Mouse (Mus musculus) kidney, adult 8-10 months (tissue): ENCODE data around the gene Srsf3.
"Not testable (repeated sequence)": the region's sequence is repeated elsewhere in the genome, so short reads cannot be mapped to it uniquely, and the experiment has no call there.

Source experiments
- DNase-seq, 2 experiments: peaks; one replicate each; pipeline ENCODE4 v3.0.0; 2022

The Srsf3 gene

DNA sequence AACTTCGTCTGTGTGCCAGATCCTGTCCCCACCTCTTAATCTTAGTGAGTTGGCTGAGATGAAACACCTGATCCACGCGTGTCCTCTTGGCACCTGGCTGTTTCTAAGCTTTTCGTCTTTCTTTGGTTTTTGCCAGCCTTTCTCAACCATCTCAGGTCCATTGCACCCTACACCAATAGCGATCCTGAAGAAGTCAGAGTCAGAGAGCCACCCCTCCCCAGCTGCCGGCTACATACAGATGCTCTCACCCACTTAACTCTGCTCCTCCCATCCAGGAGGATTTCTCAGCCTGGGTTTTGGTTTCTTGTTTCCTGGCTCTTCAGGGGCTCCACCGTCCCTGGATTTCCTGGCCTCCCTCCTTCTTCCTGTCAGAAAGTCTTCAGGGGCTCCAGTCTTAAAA lies 13.0 kb upstream of the Srsf3 start:
- no peak for DNase-seq

DNA sequence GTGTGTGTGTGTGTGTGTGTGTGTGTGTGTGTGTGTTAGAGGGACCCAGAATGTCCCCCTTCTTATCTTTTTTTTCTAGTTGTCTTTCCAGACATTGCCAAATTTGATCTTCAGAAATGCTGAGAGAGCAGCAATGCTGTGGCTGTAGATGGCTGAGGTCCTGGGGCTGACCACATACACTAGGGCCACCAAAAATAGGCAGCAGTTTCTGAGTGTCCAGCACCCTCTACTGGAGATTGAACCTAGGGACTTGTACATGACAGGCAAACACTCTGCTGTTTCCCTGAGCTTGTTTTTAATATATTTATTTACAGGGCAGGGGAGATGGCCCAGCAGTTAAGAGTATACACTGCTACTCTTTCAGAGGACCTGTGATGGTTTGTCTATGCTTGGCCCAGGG lies 12.0 kb upstream of the Srsf3 start:
- DNase-seq: no peak

DNA sequence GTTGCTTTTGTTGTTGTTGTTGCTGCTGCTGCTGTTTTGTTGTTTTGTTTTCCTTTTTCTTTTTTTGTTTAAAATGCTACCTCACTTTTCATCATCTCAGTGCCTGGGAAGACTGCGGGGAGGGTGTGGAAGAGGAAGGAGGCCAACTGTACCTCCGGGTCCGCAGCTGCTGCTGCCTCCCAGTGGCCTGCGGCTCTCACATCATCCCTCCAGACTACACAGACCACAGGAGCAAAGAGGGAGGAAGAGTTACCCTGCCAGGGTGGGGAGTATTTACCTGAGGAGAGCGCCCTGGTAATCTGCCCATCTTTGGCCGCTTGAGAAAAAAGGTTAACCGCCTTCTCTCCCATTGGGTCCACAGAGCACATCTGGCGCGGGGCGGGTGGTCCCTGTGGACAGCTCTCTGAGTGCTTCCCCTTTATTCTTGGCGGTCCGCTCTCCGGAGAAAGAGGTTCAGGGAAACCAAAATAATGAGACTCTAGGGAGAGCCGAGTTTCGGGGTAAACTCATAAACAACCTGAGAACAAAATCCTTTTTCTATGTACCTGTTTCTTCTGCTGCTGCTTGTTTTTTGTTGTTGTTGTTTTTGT lies 10.1 kb upstream of the Srsf3 start:
- no peak for DNase-seq

DNA sequence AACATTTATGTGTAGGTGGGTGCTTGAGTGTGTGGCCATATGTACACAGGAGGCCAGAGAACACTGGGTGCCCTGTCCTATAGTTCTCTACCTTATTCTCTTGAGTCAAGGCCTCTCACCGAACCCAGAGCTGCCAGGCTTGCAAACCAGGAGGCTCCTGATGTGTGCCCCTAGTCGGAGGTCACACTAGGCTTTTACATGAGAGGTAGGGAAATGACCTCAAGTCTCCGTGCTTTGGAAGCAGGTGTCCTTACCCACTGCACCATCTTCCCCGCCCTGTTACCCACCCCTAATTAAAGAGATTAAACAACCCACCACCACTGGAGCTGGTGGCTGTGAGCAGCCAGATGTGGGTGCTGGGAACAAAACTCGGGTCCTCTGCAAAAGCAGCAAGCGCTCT lies 9.1 kb upstream of the Srsf3 start:
- DNase-seq: no peak

DNA sequence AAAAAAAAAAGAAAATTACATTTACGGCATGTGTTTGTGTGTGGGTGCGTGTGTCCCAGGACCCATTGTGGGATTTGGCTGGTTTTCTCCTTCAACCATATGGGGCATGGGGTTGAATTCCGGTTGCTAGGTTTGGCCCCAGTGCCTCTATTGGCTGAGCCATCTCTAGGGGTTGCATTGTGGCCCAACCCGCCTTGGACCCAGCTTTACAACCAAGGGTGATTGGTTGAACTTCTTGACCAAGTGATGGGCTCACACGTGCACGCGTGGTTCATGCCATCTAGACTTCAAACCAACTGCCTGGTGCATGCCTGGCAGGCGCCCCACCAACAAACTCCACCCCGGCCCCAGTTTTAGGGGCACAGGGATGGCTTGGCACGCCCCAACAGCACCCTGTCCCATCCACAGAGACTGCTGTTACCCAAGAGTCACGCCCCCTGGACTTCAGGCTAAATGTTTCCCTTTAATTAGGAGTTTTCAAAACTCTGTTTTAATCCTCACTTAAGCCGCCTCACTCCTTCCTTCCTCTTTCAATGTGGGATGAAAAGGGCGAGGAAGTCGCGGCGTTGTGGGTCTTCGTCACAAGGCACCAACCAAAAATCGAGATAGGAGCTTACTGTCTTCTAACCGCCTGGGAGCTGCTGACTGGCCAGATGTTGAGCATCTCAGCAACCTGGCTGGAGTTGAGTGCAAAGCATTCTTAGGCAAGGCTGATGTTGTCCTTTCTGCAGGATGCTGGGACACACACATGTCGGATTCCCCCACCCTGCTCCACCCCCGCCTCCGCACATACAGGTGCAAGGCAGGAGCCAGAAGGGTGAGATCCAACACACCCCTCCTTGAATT lies 8.2 kb upstream of the Srsf3 start:
- no peak for DNase-seq

DNA sequence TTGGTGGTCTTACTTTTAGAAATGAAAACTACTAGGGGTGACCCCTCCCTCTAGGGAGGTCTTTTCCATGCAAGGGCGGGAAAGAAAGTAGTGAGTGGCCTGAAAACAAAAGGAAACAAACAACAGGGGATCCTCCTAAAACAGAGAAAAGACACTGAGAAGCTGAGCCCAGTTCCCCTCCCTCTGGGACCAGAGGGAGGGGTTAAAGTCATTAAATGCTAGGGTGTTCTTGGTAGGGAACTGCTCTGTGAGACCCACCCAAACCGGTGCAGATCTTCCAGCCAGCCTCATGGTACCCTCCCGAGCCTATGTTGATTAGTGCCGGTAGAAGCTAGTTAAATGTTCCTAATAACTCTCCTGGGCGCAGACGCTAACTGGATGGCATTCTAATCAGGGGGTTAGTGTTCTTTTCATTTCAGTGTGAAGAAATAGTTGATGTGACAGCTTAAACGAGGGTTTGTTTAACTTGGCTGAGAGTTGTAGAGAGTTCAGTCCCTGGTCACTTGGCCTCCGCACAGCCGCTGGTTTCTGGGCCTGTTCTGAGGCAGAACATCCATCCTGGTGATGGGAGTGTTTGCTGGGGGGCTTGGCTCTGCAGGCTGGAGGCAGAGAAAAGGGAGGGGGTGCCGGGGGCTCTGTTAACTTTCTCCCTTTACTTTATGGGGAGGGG lies 7.4 kb upstream of the Srsf3 start:
- DNase-seq: peak in 1 of 2 experiments; percentile 33

DNA sequence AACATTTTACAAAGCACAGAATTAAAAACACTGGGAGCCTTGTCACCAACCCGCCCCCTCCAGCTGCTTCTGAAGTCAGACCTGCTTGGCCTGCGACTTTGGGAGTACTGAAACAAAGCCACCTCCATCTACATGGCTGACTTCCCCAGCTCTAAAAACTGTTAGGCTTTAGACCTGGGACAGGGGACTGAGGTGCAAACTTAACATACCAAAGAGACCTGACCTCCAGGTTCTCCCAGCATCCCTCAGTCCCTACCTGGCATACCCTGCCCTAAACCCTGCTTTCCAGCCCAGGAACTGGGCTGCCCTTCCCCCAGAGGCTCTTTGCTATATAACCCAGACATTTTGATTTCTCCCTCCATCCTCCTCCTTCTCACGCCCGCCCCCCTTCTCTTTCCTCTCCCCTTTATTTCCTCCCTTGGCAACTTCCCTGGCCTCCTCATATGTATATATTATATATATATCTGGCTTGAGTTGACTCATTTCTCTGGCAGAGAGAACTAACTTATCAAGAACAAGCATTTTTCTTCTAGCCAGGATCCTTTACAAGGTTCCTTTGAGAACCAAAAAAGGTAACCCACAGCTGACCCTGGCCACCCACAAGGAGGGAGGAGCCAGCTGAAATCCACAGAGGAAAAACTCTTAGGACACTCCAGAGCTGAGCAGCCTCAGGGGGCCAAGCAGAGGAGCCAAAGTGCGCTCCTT lies 5.6 kb upstream of the Srsf3 start:
- no peak for DNase-seq

DNA sequence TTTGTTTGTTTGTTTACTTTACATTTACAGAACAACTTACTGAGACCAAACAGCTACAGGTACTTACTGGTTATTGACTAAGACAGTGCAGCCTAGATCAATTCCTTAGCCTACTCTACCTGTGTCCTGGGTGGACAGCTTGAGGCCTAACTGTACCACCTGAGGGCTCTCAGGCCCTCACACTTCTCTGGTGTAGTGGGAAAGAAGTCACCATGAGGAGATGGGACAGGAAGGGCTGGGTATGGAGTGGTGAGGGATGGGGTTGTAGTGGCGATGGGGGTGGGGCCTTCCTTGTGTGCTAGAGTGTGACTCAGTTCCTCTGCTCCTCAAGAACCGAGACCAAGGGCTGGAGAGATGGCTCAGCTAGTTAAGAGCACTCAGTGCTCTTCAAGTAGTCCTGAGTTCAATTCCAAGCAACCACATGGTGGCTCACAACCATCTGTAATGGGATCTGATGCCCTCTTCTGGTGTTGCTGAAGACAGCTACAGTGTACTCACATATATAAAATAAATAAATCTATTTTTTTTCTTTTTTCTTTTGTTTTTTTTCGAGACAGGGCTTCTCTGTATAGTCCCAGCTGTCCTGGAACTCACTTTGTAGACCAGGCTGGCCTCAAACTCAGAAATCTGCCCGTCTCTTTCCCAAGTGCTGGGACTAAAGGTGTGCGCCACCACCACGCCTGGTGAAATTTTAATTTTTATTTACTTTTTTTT lies 1.9 kb upstream of the Srsf3 start:
- no peak for DNase-seq

DNA sequence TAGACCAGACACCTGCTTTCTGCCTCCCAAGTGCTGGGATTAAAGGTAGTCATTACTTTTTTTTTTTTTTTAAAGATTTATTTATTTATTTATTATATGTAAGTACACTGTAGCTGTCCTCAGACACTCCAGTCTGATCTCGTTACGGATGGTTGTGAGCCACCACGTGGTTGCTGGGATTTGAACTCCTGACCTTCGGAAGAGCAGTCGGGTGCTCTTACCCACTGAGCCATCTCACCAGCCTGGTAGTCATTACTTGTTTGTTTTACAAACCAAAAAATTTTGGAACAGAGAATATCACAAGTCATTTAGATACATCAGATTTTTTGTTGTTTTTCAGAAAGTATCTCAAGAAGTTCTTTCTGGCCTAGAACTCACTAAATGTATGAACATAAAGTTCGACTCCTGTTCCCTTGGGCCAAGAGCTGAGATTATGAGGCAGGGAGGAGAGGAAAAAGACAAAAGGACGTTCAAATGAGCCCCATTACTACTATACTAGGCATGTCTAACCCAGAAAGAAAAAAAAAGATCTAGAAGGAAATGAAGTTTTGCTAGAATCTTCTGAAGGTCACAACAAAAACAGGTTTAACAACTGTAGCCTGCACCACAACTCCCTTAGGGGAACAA lies 1.2 kb upstream of the Srsf3 start:
- DNase-seq: not testable (repeated sequence)

DNA sequence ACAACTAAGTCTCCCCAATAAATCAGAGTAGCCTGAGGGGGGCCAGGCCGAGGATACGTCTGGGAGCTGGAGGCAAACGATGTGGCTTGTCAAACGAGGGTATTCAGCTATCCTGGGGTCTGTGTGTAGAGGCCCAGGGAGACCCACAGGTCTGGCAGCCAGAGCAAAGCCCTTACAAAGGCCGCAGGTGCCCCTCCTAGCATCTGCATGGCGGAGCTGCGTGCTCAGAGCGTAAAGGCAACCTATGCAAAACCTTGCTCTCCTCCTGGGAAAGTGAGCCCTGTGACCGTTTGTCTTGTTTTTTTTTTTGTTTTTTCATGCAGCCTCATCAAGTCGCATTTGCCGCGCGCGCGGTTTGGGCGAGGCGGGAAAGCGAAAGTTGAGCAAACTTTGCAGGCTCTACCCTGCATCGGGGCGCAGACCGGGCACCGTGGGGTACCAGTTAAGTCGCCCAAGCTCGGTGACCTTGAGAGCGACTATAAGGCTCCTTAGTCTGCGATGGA lies 606 bp upstream of the Srsf3 start:
- DNase-seq: peak; percentile 32 to 40

DNA sequence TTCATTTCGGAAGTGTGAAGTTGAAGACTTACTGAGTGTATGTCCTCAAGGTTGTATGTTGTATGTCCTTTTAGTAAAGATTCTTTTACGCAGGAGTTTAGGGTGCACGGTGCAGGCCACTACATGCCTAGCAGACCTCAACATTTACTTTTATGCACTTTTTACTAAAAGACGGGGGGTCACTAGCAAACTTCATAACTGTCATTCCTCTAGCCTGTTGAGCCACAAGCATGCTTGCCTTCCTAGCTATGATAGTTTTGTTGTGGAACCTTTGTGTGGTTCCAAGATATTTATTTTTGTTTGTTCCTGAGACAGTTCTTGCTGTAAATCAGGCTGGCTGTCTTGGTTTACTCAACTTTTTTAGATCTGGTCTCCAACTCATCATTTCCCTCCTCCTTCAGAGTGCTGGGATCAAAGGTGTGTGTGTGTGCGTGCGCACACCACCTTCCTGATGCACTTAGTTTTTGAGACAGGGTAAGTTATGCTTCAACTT lies 1.2 kb downstream of the Srsf3 start:
- peak; percentile 35 to 39 for DNase-seq

DNA sequence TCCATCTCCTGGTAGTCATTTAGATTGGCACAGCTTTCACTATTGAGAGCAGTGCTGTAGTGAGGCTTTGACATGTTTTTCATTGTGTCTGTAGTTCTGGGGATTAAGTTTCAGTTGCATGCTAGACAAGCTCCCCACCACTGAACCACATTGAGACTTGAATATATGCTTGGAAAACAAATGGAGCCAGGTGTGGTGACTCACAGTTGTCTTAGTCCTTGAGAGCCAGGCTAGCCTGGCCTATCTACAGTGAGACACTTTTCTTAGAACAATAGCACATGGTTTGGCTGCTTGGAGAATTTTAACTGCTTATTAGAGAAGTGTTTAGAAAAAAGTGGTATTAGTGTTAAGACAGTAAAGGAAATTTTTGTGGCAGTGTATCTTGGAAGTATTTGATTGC lies 1.8 kb downstream of the Srsf3 start:
- no peak for DNase-seq

DNA sequence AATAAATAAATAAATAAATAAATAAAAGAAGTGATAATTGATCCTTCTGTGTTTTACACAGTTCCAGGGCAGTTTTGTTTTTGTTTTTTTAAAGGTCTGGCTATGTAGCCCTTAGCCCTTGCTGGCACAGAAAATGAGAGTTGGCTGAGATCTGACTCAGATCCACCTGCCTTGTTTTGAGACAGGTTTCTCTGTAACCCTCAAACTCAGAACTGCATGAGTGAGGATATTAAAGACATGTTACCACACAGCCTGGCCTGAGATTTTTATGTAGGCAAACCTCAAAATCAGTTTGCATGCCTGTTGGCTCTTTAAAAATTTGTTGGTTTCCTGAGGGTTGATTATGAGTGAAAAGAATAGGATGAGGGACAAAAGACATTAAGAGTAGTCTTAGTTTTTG lies 3.1 kb downstream of the Srsf3 start:
- no peak for DNase-seq

DNA sequence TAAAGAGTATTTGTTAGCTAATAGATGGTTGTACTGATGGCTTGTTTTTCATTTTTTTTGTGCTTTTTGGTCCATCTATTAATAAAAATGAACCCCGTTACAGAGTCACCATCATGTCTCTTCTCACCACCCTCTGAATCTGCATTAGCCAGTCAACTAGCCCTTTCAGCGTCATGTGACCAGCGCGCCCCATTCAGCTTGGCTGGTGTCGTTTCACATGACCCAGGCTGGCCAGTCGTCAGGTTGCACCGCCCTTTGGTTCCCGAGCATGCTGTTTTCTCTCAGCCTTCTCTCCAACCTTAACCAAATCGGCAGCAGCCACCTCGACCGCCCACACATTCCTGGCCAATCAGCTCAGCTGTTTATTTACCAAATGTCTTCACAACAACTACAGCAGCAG lies 6.9 kb downstream of the Srsf3 start:
- peak in 1 of 2 experiments; percentile 41 for DNase-seq

DNA sequence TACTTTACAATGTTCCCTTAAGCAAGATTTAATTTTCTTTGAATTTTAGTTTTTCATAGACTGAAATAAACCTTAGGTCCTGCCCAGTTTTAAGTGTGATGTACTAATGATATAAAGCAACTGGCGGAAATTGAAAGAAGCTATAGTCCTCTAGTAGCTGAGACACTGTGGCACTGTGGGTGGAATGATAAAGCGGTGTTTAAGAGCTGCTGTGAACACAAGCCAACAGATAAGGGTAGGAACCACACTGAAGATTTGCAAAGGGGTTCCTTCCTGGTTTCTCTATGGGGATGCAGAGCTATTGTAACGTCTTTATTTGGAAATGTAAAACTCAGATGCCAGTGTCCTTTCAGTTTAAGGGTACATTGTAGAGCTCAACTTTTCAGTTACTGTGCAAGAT lies 9.2 kb downstream of the Srsf3 start:
- not testable (repeated sequence) for DNase-seq

DNA sequence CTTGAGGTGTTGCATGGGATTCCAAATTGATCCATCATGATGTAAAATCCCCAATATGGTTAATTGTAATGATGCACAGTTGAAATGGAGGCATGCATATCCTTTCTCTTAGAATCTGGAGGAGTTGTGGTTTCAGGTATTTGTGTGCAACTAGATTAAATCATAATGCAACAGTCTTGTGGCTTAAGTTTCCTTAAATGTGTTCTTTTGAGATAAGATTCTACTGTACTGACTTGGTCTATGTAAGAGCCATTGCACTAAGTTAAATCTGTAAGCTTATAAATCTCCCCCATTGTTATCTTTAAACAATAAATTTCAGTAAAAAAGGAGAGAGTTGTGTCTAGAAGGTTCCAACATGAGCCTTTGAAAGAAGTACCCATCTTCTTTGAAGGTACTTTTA lies 10.1 kb downstream of the Srsf3 start:
- no peak for DNase-seq

DNA sequence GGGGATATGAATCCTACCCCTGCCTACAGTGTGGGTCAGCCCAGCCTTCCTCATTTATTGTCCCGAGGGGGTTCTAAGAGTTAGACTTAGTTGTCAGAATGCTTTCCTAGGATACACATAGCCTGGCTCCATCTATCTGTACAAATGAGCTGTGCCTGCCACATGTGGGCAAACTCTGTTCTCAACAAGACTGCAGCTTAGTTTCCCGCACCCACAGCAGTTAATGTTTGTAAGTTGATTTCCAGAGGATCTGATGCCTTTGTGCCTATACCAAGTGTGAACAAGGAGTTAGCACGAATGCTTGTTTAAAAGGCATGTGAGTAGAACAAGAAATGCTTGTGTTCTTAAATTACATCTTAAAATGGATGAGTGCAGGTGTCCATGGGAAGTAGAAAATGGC lies 11.2 kb downstream of the Srsf3 start:
- DNase-seq: no peak

DNA sequence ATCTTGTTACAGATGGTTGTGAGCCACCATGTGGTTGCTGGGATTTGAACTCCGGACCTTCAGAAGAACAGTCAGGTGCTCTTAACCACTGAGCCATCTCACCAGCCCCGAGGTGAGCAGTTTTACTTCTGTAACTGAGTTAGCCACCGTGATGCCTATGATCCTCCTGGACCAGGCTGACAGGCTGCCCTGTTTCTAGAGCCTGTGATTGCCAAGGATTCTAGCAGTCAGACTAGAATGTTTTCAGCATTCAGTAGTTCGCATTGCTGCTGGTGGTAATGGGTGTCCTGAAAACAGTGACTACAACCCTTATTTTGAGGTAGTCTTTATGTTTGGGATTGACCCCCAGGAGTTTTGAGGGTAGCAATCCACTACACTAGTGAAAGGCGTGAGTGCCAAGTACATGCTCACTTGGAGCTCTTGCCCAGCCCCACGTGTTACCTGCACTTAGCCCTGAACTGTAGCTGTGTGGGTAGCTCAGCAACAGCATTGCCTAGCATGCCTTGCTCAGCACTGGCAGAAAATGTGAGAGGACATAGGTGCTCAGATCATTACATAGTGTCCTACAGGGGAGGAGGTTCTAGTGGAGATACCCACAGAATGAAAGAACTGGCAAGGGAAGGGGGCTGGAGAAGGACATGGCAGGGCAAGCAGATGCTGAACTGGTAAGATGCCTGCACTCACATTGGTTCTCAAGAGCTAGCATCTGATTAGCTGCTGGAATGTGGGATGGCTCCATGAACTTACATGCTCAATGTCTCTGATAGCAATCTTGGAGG lies 11.9 kb downstream of the Srsf3 start:
- no peak for DNase-seq

DNA sequence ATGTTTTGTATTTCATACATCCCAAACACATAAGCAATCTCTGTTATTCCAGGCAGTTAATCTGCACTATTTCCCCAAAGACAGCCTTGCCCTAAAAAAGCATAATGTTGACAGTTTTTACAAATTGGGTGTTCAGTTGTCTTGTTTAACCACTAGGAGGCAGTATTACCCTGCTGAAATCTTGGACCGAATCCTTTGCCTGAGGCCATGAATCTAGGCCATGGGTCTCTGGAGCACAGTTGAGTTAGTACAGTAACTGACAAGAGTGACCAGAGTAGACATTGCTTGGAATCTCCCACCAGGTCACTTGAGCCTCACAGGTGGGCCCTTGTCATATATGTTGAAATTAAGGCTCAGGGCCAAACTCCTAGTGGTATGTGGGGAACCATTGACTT lies 12.5 kb downstream of the Srsf3 start:
- no peak for DNase-seq

DNA sequence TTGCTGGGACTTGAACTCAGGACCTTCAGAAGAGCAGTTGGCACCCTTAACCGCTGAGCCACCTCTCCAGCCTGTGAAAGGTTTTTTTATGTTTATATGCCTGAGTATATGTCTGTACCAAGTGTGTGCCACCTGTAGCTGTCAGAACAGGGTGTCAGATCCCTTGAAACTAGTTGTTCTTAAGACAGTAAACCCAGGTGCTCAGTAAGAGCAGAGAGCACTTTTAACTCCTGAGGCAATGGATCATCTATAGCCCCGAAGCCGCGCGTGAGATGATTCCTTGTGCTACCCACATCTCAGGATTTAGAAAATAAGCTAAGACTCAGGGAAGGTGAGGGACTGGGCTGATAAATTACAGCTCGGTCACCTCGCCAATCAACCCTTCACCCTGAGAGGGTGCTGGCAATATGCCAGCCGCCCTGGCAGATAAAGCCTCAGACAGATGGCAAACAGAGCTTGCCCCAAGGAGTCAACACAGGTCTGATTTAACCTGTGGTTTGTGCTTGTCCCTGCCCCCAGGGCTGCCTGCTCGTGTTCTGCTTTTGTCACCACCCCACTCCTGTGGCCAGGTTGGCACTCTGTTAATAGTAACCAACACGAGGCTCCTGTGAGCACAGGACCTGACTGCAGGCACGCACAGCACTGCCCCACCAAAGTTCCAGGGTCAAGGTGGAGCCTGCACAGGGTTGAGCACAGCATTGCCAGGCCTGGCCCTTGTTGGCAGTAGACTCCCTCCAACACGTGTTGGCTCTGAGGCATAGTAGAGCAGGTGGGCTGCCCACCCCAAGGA lies 13.5 kb downstream of the Srsf3 start:
- peak; percentile 81 to 86 for DNase-seq
